In the genomic region with DNA sequence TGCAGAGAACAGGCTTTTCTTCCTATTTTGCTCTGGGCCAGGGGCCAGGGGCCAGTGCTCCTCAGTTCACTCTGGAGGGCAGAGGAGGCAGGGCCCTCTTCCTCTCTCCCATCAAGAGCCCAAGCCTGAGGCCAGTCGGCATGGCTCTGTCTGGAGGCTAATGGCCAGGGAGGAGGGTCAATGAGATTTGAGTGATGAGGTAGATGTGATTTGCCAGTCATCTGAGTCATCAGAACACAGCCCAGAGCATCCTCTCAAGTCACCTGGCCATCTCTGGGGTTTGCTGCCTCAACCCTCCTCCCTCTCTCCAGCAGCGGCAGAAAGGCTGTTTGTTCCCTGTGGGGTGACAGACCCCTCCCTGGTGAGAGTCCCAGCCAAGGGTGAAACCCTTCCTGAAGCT, we compare ENCODE assay signal across 9 mouse cellular contexts. TPM values are rescaled to one million over a fixed set of nuclear protein-coding genes. Genes with fewer than 3 reads are reported as not detected.
DNase-seq lines count a peak whose midpoint lies in the region; ATAC-seq lines count a peak whose summit lies in the region.
"Had no signal": no experiment of that assay in that cellular context is flagged by ENCODE, and none has a peak within 500 bp of the region (broad histone marks: within the 10 kb centered on the region; RNA-seq: fewer than 3 reads in every experiment).

No protein-coding gene starts in this region.

- H3K36me3 ChIP-seq in lung, embryonic 15.5 days = 0 out of 2 replicates have a peak, but pooled peaks cover under 1% of the 10 kb centered on the region
- peaks cover 14% of the 10 kb centered on the region for H3K36me3 ChIP-seq in limb, embryonic 13.5 days
- H3K36me3 ChIP-seq in stomach, embryonic 16.5 days (ENCODE audit: control insufficient read depth, insufficient read depth, low read length) = no peaks in the 10 kb centered on the region

- peak overlapping the region; percentile 70 for H3K4me3 ChIP-seq in lung, embryonic 15.5 days
- peak overlapping the region; percentile 70 for H3K4me3 ChIP-seq in limb, embryonic 13.5 days
- H3K4me3 ChIP-seq in stomach, embryonic 16.5 days (replicated peaks; ENCODE audit: low read length) = peak overlapping the region; percentile 63

- peak overlapping the region; percentile 87 for H3K27ac ChIP-seq in lung, embryonic 15.5 days
- peak overlapping the region; percentile 48; the same call in 1 of the 2 replicates for H3K27ac ChIP-seq in limb, embryonic 13.5 days
- H3K27ac ChIP-seq in stomach, embryonic 16.5 days (ENCODE audit: low read length) = peak overlapping the region; percentile 90

- no peak for ATAC-seq in lung, embryonic 15.5 days (ENCODE audit: borderline replicate concordance, extremely low read depth, low FRiP score, low TSS enrichment)
- ATAC-seq in limb, embryonic 13.5 days (ENCODE audit: low FRiP score, low read depth) = no peak
- ATAC-seq in stomach, embryonic 16.5 days (ENCODE audit: insufficient read depth, low FRiP score) = no peak

- H3K27me3 ChIP-seq in lung, embryonic 15.5 days = peaks cover 16% of the 10 kb centered on the region; the same call in 1 of the 2 replicates
- peaks cover 56% of the 10 kb centered on the region for H3K27me3 ChIP-seq in limb, embryonic 13.5 days
- H3K27me3 ChIP-seq in stomach, embryonic 16.5 days (ENCODE audit: control insufficient read depth, insufficient read depth, low read length) = no peaks in the 10 kb centered on the region

- H3K9ac ChIP-seq in lung, embryonic 15.5 days = peak overlapping the region; percentile 70
- H3K9ac ChIP-seq in limb, embryonic 13.5 days = 0 out of 2 replicates have a peak overlapping the region, but pooled peaks have one; percentile 25
- no peak overlapping the region; the same call in 1 of the 2 replicates for H3K9ac ChIP-seq in stomach, embryonic 16.5 days (ENCODE audit: low read length)

- H3K9me3 ChIP-seq in lung, embryonic 15.5 days = no peaks in the 10 kb centered on the region
- H3K9me3 ChIP-seq in limb, embryonic 13.5 days = no peaks in the 10 kb centered on the region
- H3K9me3 ChIP-seq in stomach, embryonic 16.5 days (replicated peaks; ENCODE audit: control insufficient read depth, low read length) = no peaks in the 10 kb centered on the region

- H3K4me1 ChIP-seq in lung, embryonic 15.5 days = peaks cover 79% of the 10 kb centered on the region
- H3K4me1 ChIP-seq in limb, embryonic 13.5 days = peaks cover 54% of the 10 kb centered on the region
- H3K4me1 ChIP-seq in stomach, embryonic 16.5 days (ENCODE audit: control insufficient read depth, insufficient read depth, low read length) = peaks cover 43% of the 10 kb centered on the region

- DNase-seq in cerebellum, adult 9-11 months = peak; percentile 65
- DNase-seq in cerebellum, postnatal 10 days = no peak
- no peak for DNase-seq in lung, postnatal 10 days
- no peak for DNase-seq in layer of hippocampus, adult 9-11 months
- no peak for DNase-seq in gastrocnemius, postnatal 14 days
- DNase-seq: spleen, adult 18-20 months had no signal

- H3K4me2 ChIP-seq in lung, embryonic 15.5 days = peak overlapping the region; percentile 95
- H3K4me2 ChIP-seq in limb, embryonic 13.5 days (replicated peaks) = peak overlapping the region; percentile 89
- peak overlapping the region; percentile 89 for H3K4me2 ChIP-seq in stomach, embryonic 16.5 days (ENCODE audit: low read depth, low read length)

- WGBS in lung, embryonic 15.5 days = 19% methylated on average over 2 of the region's 2 CpGs
- WGBS in limb, embryonic 13.5 days = 17% methylated on average over 2 of the region's 2 CpGs
- WGBS in stomach, embryonic 16.5 days = 7% methylated on average over 2 of the region's 2 CpGs

- intact Hi-C loops in gastrocnemius, postnatal 14 days (cut with DNase I; ENCODE audit: low total_unique reads) = loop anchor here (5.0 to 10.0 kb wide), 2 partner anchors 102 to 349 kb away; partner anchors contain the start of genes Bcl9l and Cbl

RNA-seq across cellular contexts. Expression of gene Mcam, which starts 1.0 kb away (rescaled TPM):
- 86.2 and 92.9 TPM in 2 replicates for polyA plus RNA-seq in lung, embryonic 15.5 days (2015; fragmentation: Nextera tagmentation; extraction: Ambion mirVana)
- 29.6 and 30.4 TPM in 2 replicates for polyA plus RNA-seq in limb, embryonic 13.5 days (2015; fragmentation: Nextera tagmentation; extraction: Ambion mirVana)
- 53.6 and 56.9 TPM in 2 replicates for polyA plus RNA-seq in stomach, embryonic 16.5 days (2015; fragmentation: Nextera tagmentation; extraction: Ambion mirVana)
- 10 to 100 TPM; 62.3 to 83.8 TPM for total RNA-seq in gastrocnemius, postnatal 14 days (2021)

RNA-seq across cellular contexts. Expression of gene Rnf26, which starts 20.0 kb away (rescaled TPM):
- polyA plus RNA-seq in lung, embryonic 15.5 days (2015; fragmentation: Nextera tagmentation; extraction: Ambion mirVana) = 69.9 and 71.4 TPM in 2 replicates
- 79.6 and 84.1 TPM in 2 replicates for polyA plus RNA-seq in limb, embryonic 13.5 days (2015; fragmentation: Nextera tagmentation; extraction: Ambion mirVana)
- 42.3 and 50.6 TPM in 2 replicates for polyA plus RNA-seq in stomach, embryonic 16.5 days (2015; fragmentation: Nextera tagmentation; extraction: Ambion mirVana)
- 1 to 10 TPM; 6.4 to 8.4 TPM for total RNA-seq in gastrocnemius, postnatal 14 days (2021)

RNA-seq across cellular contexts. Expression of gene Gm49380, which starts 20.0 kb away (rescaled TPM):
- polyA plus RNA-seq in lung, embryonic 15.5 days (2015; fragmentation: Nextera tagmentation; extraction: Ambion mirVana) = 0.17 and 0.21 TPM in 2 replicates
- polyA plus RNA-seq in limb, embryonic 13.5 days (2015; fragmentation: Nextera tagmentation; extraction: Ambion mirVana) = 0.09 and 0.10 TPM in 2 replicates
- 0.19 and 0.21 TPM in 2 replicates for polyA plus RNA-seq in stomach, embryonic 16.5 days (2015; fragmentation: Nextera tagmentation; extraction: Ambion mirVana)
- 1 to 10 TPM in 1 of 2 experiments, under 1 TPM in 1; 0.23 to 1.2 TPM for total RNA-seq in gastrocnemius, postnatal 14 days (2021)

RNA-seq across cellular contexts. Expression of gene C1qtnf5, which starts 26.2 kb away (rescaled TPM):
- 6.3 and 6.5 TPM in 2 replicates for polyA plus RNA-seq in lung, embryonic 15.5 days (2015; fragmentation: Nextera tagmentation; extraction: Ambion mirVana)
- 2.6 and 3.4 TPM in 2 replicates for polyA plus RNA-seq in limb, embryonic 13.5 days (2015; fragmentation: Nextera tagmentation; extraction: Ambion mirVana)
- polyA plus RNA-seq in stomach, embryonic 16.5 days (2015; fragmentation: Nextera tagmentation; extraction: Ambion mirVana) = 2.4 and 2.5 TPM in 2 replicates
- 10 to 100 TPM; 22.9 to 25.7 TPM for total RNA-seq in gastrocnemius, postnatal 14 days (2021)

RNA-seq across cellular contexts. Expression of gene Mfrp, which starts 31.8 kb away (rescaled TPM):
- polyA plus RNA-seq in lung, embryonic 15.5 days (2015; fragmentation: Nextera tagmentation; extraction: Ambion mirVana) = 0.14 and 0.28 TPM in 2 replicates
- 0.13 and 0.17 TPM in 2 replicates for polyA plus RNA-seq in limb, embryonic 13.5 days (2015; fragmentation: Nextera tagmentation; extraction: Ambion mirVana)
- 0.08 and 0.20 TPM in 2 replicates for polyA plus RNA-seq in stomach, embryonic 16.5 days (2015; fragmentation: Nextera tagmentation; extraction: Ambion mirVana)
- total RNA-seq in gastrocnemius, postnatal 14 days (2021) = under 1 TPM in 1 of 2 experiments, not detected in 1; 0.06 TPM
